Mouse (Mus musculus): ENCODE measurements around the gene Ncor2.

DNA sequence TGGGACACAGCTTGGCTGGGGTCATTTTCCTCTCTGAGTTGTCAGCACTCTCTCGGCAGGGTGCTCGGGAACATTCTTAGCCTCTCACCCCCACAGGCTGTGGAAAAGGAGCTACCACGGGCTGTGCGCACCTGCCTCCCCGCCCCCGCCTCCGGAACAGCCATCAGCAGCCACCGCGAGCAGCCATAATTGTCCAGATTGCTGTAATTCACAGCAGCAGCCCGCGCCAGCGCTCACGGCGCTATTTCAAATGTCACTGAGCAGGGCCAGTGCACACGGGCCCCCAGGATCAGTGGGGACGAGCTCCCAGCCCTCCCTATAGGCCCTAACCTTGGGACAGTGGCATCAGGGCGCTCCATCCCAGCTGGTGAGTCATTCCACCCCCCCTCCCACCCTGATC, 116.0 kb downstream of the Ncor2 start:
- TF ChIP-seq CTCF (IDR thresholded peaks at IDR 0.05; ENCODE audit: control insufficient read depth, insufficient read depth, low read length) (no peak), POLR2A (IDR thresholded peaks at IDR 0.05; ENCODE audit: borderline replicate concordance, control insufficient read depth, low read depth, low read length) (no peak)
